Mouse (Mus musculus) olfactory bulb, adult 2 months (tissue): ENCODE data around the gene Cox10. TPM values are rescaled to one million over a fixed set of nuclear protein-coding genes. Genes with fewer than 3 reads are reported as not detected.

Experiments
- H3K27ac ChIP-seq: fragments of 200-500 bp; 2 replicates; pipeline ENCODE4 v1.5.1; 2012; ENCODE audit warnings: low read depth, low read length; ENCODE audit not compliant: insufficient read depth
- H3K4me1 ChIP-seq: fragments of 200-500 bp; 2 replicates; pipeline ENCODE4 v1.6.1; 2012; ENCODE audit warnings: low read length; ENCODE audit not compliant: control insufficient read depth, insufficient read depth
- H3K4me3 ChIP-seq: fragments of 200-500 bp; 2 replicates; pipeline ENCODE4 v1.5.1; 2012; ENCODE audit warnings: mild to moderate bottlenecking, low read depth, low read length, moderate library complexity; ENCODE audit not compliant: insufficient read depth
- CTCF ChIP-seq: fragments of 200-500 bp; IDR thresholded peaks from 2 replicates; pipeline ENCODE4 v1.5.1; 2012; ENCODE audit warnings: low read depth, mild to moderate bottlenecking, low read length, moderate library complexity; ENCODE audit not compliant: insufficient read depth
- POLR2A ChIP-seq: fragments of 200-500 bp; IDR thresholded peaks from 2 replicates; pipeline ENCODE4 v1.6.1; 2012; ENCODE audit warnings: mild to moderate bottlenecking, low read depth, low read length, moderate library complexity; ENCODE audit not compliant: insufficient read depth
- WGBS: fragments of 180-500 bp; shearing (Covaris S2); methylation state at CpG from one replicate; pipeline ENCODE4 v1.1.7; 2018; 5-methylcytosine and 5-hydroxymethylcytosine counted together
- polyA plus RNA-seq: library from polyadenylated mRNA; stranded (reverse); fragments of >200 nt; gene quantifications from 2 replicates; pipeline ENCODE4 v1.2.4, GENCODE M21; 2012; ENCODE audit warnings: low replicate concordance; ENCODE audit not compliant: missing spikeins, insufficient read depth, insufficient read length

Cox10 gene
- polyA plus RNA-seq, 1 experiment: not detected

- Histone ChIP-seq H3K4me3 (no peak overlapping the region), H3K4me1 (peaks cover 10% of the 10 kb centered on the region), H3K27ac (no peak overlapping the region)
- TF ChIP-seq CTCF: no peak
- TF ChIP-seq POLR2A: no peak
- WGBS: 49% methylated on average over 2 of the region's 2 CpGs
These were observed 105.3 kb downstream of the Cox10 start for GRCm38 (mm10) chr11:63973973-63974372.

DNA sequence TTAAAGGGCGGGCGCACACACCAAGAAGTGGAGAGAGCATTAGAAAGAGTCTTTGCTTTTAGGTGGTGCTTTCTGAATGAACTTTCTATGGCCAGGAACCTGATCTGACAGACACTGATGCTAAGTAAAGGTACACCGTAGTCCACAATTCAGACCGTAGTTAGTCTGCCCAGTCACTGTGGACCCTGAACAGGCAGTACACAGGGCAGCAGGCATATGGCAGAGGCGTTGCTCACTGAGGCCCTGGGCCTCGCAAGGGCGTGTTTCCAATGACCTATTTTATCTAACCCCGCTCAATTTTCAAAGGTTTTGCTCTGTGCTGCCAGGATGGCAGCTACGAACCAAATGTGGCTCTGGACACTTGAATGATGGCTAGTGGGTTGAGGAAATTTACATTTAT is 107.8 kb downstream of the Cox10 start:
- H3K4me3 ChIP-seq: no peak overlapping the region
- 98% methylated on average over 9 of the region's 9 CpGs for WGBS
- TF ChIP-seq CTCF: no peak
- TF ChIP-seq POLR2A: no peak
- peaks cover 7% of the 10 kb centered on the region for H3K4me1 ChIP-seq
- H3K27ac ChIP-seq: no peak overlapping the region

DNA sequence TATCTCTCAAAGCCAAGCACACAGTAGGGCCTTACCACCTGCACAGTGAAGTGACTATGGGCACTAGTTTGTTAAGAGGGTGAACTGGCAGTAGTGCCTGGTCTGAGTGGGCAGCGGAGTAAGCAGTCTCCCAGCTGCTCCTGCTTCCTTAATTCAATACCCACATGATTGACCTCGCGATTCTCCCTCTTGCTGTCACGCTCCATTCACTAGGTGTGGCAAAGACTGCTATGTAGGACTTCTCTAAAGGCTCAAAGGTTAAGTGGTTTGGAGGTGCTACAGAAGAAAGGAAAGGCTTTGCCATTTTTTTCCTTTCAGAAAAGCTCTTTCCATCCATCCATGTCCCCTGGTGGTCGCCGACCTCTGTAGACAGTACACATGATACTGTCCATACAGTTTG is 108.5 kb downstream of the Cox10 start:
- TF ChIP-seq POLR2A (no peak), CTCF (no peak)

GRCm38 (mm10) chr11:63969205-63969910 is 109.9 kb downstream of the Cox10 start:
- no peak overlapping the region for H3K27ac ChIP-seq
- 63% methylated on average over 11 of the region's 11 CpGs for WGBS
- H3K4me3 ChIP-seq: no peak overlapping the region
- TF ChIP-seq POLR2A (no peak), CTCF (no peak)
- peaks cover 9% of the 10 kb centered on the region for H3K4me1 ChIP-seq

More for the DNA sequence above, 108.5 kb downstream of the Cox10 start:
- Histone ChIP-seq H3K4me3 (no peak overlapping the region), H3K27ac (no peak overlapping the region), H3K4me1 (peaks cover 8% of the 10 kb centered on the region)
- 96% methylated on average over 6 of the region's 6 CpGs for WGBS

GRCm38 (mm10) chr11:63968388-63969035 is 110.8 kb downstream of the Cox10 start:
- Histone ChIP-seq H3K4me3 (no peak overlapping the region), H3K27ac (no peak overlapping the region), H3K4me1 (peaks cover 9% of the 10 kb centered on the region)
- TF ChIP-seq CTCF: no peak
- no peak for TF ChIP-seq POLR2A
- WGBS: 91% methylated on average over 3 of the region's 3 CpGs

- no peak overlapping the region for H3K4me3 ChIP-seq
- TF ChIP-seq CTCF: no peak
- TF ChIP-seq POLR2A: no peak
- 78% methylated on average over 9 of the region's 9 CpGs for WGBS
These were observed 111.5 kb downstream of the Cox10 start for GRCm38 (mm10) chr11:63967641-63968387.

GRCm38 (mm10) chr11:63965437-63965836 is 113.8 kb downstream of the Cox10 start:
- no peak overlapping the region for H3K4me3 ChIP-seq
- WGBS: 67% methylated on average over 5 of the region's 5 CpGs
- TF ChIP-seq POLR2A (no peak), CTCF (no peak)
- H3K27ac ChIP-seq: no peak overlapping the region
- H3K4me1 ChIP-seq: peaks cover 9% of the 10 kb centered on the region

More at GRCm38 (mm10) chr11:63967641-63968387, 111.5 kb downstream of the Cox10 start:
- no peak overlapping the region for H3K27ac ChIP-seq
- peaks cover 9% of the 10 kb centered on the region for H3K4me1 ChIP-seq

DNA sequence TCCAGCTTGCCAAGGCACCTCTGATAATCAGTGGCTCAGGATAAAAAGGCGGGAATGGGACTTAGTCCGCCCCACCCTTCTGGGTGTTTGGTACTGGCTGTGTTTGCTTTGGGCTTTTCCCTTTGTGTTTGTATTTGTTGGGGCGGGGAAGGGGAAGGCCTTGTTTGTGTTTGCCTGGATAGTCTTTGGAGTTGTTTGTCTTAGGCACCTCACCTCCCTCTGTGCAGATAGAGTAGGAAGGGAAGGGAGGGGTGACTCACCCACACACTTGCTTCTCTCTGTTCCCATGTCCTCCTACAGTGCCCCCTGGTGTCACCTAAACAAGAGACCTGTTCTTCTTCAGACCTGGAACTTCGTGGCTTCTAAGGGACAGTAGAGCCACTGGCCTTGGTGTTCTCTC is 122.1 kb downstream of the Cox10 start:
- H3K4me3 ChIP-seq: no peak overlapping the region
- 58% methylated on average over 4 of the region's 4 CpGs for WGBS
- peaks cover 1% of the 10 kb centered on the region; the same call in 1 of the 2 replicates for H3K4me1 ChIP-seq
- TF ChIP-seq POLR2A: no peak
- TF ChIP-seq CTCF: no peak
- H3K27ac ChIP-seq: no peak overlapping the region

DNA sequence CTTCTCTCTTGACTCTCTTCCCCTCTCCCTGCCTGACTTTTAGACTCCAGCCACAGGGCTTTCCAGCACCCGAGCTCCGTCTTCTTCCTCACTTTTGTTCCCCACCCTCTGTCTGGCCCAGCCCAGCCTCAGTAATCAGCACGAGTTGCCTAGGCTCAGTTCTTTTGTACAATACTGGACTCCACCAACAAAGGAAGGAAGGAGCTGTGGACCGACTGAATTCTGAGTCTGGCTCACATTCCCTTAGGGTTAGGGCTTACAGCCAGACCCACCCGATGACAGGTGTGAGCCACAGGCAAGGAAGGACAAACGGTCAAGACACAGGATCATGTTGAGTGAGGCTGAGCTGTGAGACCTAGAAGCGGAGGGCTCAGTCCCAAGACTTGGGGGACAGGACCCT is 122.5 kb downstream of the Cox10 start:
- TF ChIP-seq CTCF: no peak
- no peak for TF ChIP-seq POLR2A
- Histone ChIP-seq H3K27ac (no peak overlapping the region), H3K4me1 (peaks cover 5% of the 10 kb centered on the region; the same call in 1 of the 2 replicates), H3K4me3 (no peak overlapping the region)
- 57% methylated on average over 7 of the region's 7 CpGs for WGBS
